Mouse (Mus musculus) heart, embryonic 14.5 days (tissue): ENCODE data around the gene Boc. TPM values are rescaled to one million over a fixed set of nuclear protein-coding genes. Genes with fewer than 3 reads are reported as not detected.

Experiments
- ATAC-seq: fragments of 200-750 bp; cut with Nextera tagmentation; 2 replicates; pipeline ENCODE4 v1.8.0; 2017; ENCODE audit warnings: low read depth, moderate TSS enrichment; ENCODE audit not compliant: insufficient number of reproducible peaks, insufficient read depth, low FRiP score
- H3K27ac ChIP-seq, 2 experiments: fragments of 200-500 bp in 1 of 2; fragments of 300-500 bp in 1 of 2; sonication (generic) in 1 of 2; replicated peaks in 1 of 2; 2 replicates each; pipeline ENCODE4 v1.5.1; 2012 to 2014; ENCODE audit warnings: low read depth in 2 of 2, low read length in 2 of 2, control low read depth in 1 of 2, mild to moderate bottlenecking in 1 of 2, mixed read lengths in 1 of 2; ENCODE audit not compliant: control insufficient read depth in 1 of 2, insufficient read depth in 1 of 2
- H3K27me3 ChIP-seq: fragments of 300-500 bp; sonication (generic); 2 replicates; pipeline ENCODE4 v1.6.1; 2014; ENCODE audit warnings: mild to moderate bottlenecking, low read length, control low read depth; ENCODE audit not compliant: control insufficient read depth, insufficient read depth
- H3K36me3 ChIP-seq: fragments of 300-500 bp; sonication (generic); 2 replicates; pipeline ENCODE4 v1.6.1; 2014; ENCODE audit warnings: mild to moderate bottlenecking, control low read depth, low read length, mixed read lengths; ENCODE audit not compliant: control insufficient read depth, insufficient read depth
- H3K4me1 ChIP-seq, 2 experiments: fragments of 200-500 bp in 1 of 2; fragments of 300-500 bp in 1 of 2; sonication (generic) in 1 of 2; 2 replicates each; pipeline ENCODE4 v1.6.1; 2012 to 2014; ENCODE audit warnings: low read length in 2 of 2, control low read depth in 1 of 2, mixed read lengths in 1 of 2; ENCODE audit not compliant: control insufficient read depth in 2 of 2, insufficient read depth in 2 of 2
- H3K4me2 ChIP-seq: fragments of 300-500 bp; sonication (generic); 2 replicates; pipeline ENCODE4 v1.6.1; 2014; ENCODE audit warnings: mild to moderate bottlenecking, low read length
- H3K4me3 ChIP-seq, 2 experiments: fragments of 200-500 bp in 1 of 2; fragments of 300-500 bp in 1 of 2; sonication (generic) in 1 of 2; 2 replicates each; pipeline ENCODE4 v1.5.1; 2012 to 2014; ENCODE audit warnings: low read length in 2 of 2, mild to moderate bottlenecking in 2 of 2, control low read depth in 1 of 2, low read depth in 1 of 2, moderate library complexity in 1 of 2; ENCODE audit not compliant: control insufficient read depth in 1 of 2, insufficient read depth in 1 of 2
- H3K9ac ChIP-seq: fragments of 300-500 bp; sonication (generic); 2 replicates; pipeline ENCODE4 v1.6.1; 2014; ENCODE audit warnings: mild to moderate bottlenecking, low read length
- H3K9me3 ChIP-seq: fragments of 300-500 bp; sonication (generic); 2 replicates; pipeline ENCODE4 v1.6.1; 2016; ENCODE audit warnings: low read length, control low read depth; ENCODE audit not compliant: control insufficient read depth
- WGBS: fragments of 180-500 bp; shearing (Covaris S2); extraction: QIAGEN DNeasy Blood & Tissue Kit; methylation state at CpG from one replicate; pipeline ENCODE4 v1.1.7; 2014; 5-methylcytosine and 5-hydroxymethylcytosine counted together
- polyA plus RNA-seq: library from polyadenylated mRNA; unstranded; fragments of >200 nt; fragmentation: Nextera tagmentation; extraction: Ambion mirVana; gene quantifications from 2 replicates; pipeline ENCODE4 v1.2.1, GENCODE M21; 2014

Gene Boc
- polyA plus RNA-seq, 1 experiment from 2014 or later: 7.6 TPM

GRCm38 (mm10) chr16:44551491-44551890 is 7.2 kb downstream of the Boc start:
- peaks cover 7 to 22% of the 10 kb centered on the region in 2 experiments; a peak in 2 of 4 replicates for H3K4me1 ChIP-seq
- H3K27ac ChIP-seq: no peak overlapping the region
- no peak overlapping the region for H3K9ac ChIP-seq
- no peak overlapping the region for H3K4me2 ChIP-seq
- H3K36me3 ChIP-seq: no peaks in the 10 kb centered on the region
- H3K4me3 ChIP-seq: no peak overlapping the region
- 55% methylated on average over 5 of the region's 5 CpGs for WGBS
- H3K9me3 ChIP-seq: no peaks in the 10 kb centered on the region
- H3K27me3 ChIP-seq: no peaks in the 10 kb centered on the region
- no peak for ATAC-seq

GRCm38 (mm10) chr16:44550843-44551242 is 7.9 kb downstream of the Boc start:
- Histone ChIP-seq H3K9me3 (no peaks in the 10 kb centered on the region), H3K9ac (no peak overlapping the region; the same call in 1 of the 2 replicates), H3K4me2 (no peak overlapping the region), H3K27me3 (no peaks in the 10 kb centered on the region), H3K27ac (no peak overlapping the region), H3K36me3 (no peaks in the 10 kb centered on the region), H3K4me3 (no peak overlapping the region), H3K4me1 (peaks cover 7 to 26% of the 10 kb centered on the region in 2 experiments; a peak in 2 of 4 replicates)
- no peak for ATAC-seq
- WGBS: 21% methylated on average over 5 of the region's 5 CpGs

- ATAC-seq: no peak
- Histone ChIP-seq H3K36me3 (no peaks in the 10 kb centered on the region), H3K27me3 (no peaks in the 10 kb centered on the region), H3K4me1 (peaks cover 11 to 30% of the 10 kb centered on the region in 2 experiments; a peak in 3 of 4 replicates), H3K4me2 (no peak overlapping the region), H3K9me3 (no peaks in the 10 kb centered on the region), H3K9ac (no peak overlapping the region), H3K4me3 (no peak overlapping the region), H3K27ac (no peak overlapping the region)
- WGBS: 36% methylated on average over 7 of the region's 7 CpGs
These were observed 8.6 kb downstream of the Boc start for GRCm38 (mm10) chr16:44549867-44550679.

GRCm38 (mm10) chr16:44549381-44549780 is 9.3 kb downstream of the Boc start:
- no peaks in the 10 kb centered on the region for H3K27me3 ChIP-seq
- H3K9ac ChIP-seq: no peak overlapping the region
- H3K36me3 ChIP-seq: no peaks in the 10 kb centered on the region
- no peak overlapping the region for H3K4me3 ChIP-seq
- no peak for ATAC-seq
- no peak overlapping the region for H3K4me2 ChIP-seq
- WGBS: 63% methylated on average over 6 of the region's 6 CpGs
- H3K4me1 ChIP-seq: peaks cover 11 to 32% of the 10 kb centered on the region in 2 experiments; a peak in 3 of 4 replicates
- H3K27ac ChIP-seq: no peak overlapping the region
- no peaks in the 10 kb centered on the region for H3K9me3 ChIP-seq

- Histone ChIP-seq H3K9ac (no peak overlapping the region), H3K27ac (no peak overlapping the region), H3K4me2 (no peak overlapping the region), H3K4me3 (no peak overlapping the region), H3K36me3 (no peaks in the 10 kb centered on the region), H3K27me3 (no peaks in the 10 kb centered on the region), H3K9me3 (no peaks in the 10 kb centered on the region), H3K4me1 (peaks cover 13 to 32% of the 10 kb centered on the region in 2 experiments; a peak in 3 of 4 replicates)
- no peak for ATAC-seq
- WGBS: 80% methylated on average over 1 of the region's 1 CpGs
These were observed 10.7 kb downstream of the Boc start for GRCm38 (mm10) chr16:44547976-44548375.

GRCm38 (mm10) chr16:44546831-44547230 is 11.9 kb downstream of the Boc start:
- no peaks in the 10 kb centered on the region for H3K36me3 ChIP-seq
- H3K27ac ChIP-seq: no peak overlapping the region
- no peak overlapping the region for H3K9ac ChIP-seq
- H3K4me1 ChIP-seq: peaks cover 13 to 34% of the 10 kb centered on the region in 2 experiments; a peak in 3 of 4 replicates
- no peak for ATAC-seq
- 76% methylated on average over 8 of the region's 8 CpGs for WGBS
- H3K4me3 ChIP-seq: no peak overlapping the region
- H3K4me2 ChIP-seq: no peak overlapping the region
- H3K9me3 ChIP-seq: no peaks in the 10 kb centered on the region
- no peaks in the 10 kb centered on the region for H3K27me3 ChIP-seq

GRCm38 (mm10) chr16:44545939-44546338 is 12.8 kb downstream of the Boc start:
- Histone ChIP-seq H3K9me3 (no peaks in the 10 kb centered on the region), H3K4me3 (no peak overlapping the region), H3K27ac (no peak overlapping the region), H3K36me3 (no peaks in the 10 kb centered on the region), H3K4me2 (no peak overlapping the region), H3K9ac (no peak overlapping the region), H3K27me3 (no peaks in the 10 kb centered on the region), H3K4me1 (peaks cover 12 to 29% of the 10 kb centered on the region in 2 experiments; a peak in 3 of 4 replicates)
- 71% methylated on average over 2 of the region's 2 CpGs for WGBS
- ATAC-seq: no peak
